Mouse (Mus musculus) lung, postnatal 0 days (tissue): Measurements from ENCODE around the gene Prex1.

Experiments used
- CTCF ChIP-seq: IDR thresholded peaks from 2 replicates; pipeline ENCODE4 v1.5.1; 2016; ENCODE audit warnings: antibody characterized with exemption, mild to moderate bottlenecking
- EP300 ChIP-seq: IDR thresholded peaks from 2 replicates; pipeline ENCODE4 v1.6.1; 2016; ENCODE audit warnings: antibody characterized with exemption, mild to moderate bottlenecking, control low read depth

- TF ChIP-seq CTCF = no peak
- no peak for TF ChIP-seq EP300
These were observed 152.8 kb downstream of the Prex1 start for GRCm38 (mm10) chr2:166560826-166561225.
